Mouse (Mus musculus): ENCODE results near the gene Usp20.

Gene Usp20

DNA sequence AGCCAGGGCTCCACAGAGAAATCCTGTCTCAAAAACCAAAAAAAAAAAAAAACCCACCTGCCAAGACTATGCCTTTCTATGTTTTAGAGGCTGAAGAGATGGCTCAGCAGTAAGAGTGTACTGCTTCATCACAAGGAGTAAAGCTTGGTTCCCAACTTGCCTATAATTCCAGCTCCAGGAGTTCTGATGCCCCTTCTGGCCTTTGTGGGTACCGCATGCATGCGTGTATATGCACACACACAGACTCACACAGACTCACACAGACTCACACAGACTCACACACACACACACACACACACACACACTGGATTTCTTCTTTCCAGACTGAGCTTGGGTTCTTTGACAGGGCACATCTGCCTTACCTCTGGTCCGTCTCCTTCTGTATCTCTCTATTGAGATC lies 58.0 kb downstream of the Usp20 start:
- in situ Hi-C loops (cut with MboI, MseI): no loop called here

DNA sequence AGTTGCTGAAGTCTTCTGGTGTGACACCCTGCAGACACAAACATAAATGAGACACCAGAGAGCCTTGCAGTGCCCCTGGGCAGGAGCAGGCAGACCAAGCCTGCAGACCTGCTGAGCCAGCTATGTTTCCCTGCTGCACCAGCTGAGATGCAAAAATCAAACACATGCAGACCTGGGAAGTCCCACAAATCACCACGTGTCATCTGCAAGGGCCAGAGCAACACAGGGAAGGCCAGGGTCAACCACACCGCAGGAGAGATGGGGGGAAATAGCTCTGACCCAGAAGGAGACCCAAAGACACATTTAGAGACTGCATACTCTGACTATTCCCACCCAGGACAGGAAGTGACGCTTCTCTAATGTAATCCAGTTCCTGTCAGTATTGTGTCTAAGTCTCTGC lies 58.4 kb downstream of the Usp20 start:
- in situ Hi-C loops (cut with MboI, MseI): no loop called here

DNA sequence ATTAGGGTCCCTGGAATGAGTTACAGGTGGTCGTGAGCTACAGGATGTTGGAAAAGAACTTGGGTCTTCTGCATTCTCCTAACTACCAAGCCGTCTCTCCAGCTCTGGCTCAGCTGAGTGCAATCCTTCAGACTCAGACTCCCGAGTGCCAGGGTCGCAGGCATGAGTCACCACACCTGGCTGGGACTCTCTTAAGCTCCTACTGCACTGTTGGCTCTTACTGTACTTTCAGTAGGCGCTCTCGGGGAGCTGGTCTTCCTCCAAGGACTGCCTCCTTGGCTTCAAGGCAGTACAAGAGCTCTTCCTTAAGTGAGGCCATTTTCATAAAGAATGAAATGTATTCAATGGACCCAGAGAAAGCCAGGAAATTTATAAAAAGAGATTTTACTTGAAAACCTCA lies 59.3 kb downstream of the Usp20 start:
- in situ Hi-C loops (cut with MboI, MseI): no loop called here

DNA sequence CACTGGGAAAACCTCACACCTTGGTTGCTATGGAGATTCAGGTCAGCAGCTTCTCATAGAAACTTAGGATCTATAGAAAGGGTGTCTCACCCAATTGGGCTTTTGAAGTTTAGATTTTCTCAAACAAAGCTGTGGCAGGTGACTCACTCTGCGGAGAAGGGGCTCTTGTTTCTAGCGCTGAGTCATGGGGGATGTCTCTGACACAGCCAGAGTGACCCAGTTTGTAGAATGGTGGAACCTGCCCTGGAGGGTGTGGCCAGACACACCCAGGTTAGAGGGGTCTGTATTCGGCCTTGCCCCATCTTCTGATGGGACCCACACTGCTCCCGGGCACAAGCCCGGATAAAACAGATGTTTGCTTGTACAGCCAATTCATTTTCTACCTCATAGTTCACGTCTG lies 60.8 kb downstream of the Usp20 start:
- in situ Hi-C loops (cut with MboI, MseI): no loop called here

DNA sequence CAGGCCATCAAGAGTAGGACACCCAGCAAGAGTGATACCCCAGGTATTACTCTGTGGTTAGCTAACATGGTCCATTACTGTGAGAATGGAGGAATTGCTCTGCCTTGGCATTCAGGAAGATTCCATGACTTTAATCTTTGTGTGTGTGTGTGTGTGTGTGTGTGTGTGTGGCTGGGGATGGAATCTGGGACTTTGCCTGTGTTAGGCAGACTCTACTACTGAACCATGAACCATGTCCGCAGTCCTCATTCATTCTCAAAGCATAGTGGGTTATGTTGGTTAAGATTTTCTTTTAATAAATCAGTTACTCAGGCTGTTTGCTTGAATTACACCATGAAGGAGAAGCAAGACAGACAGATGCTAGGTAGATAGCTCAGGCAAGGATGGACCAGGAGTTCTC lies 61.8 kb downstream of the Usp20 start:
- in situ Hi-C loops (cut with MboI, MseI): no loop called here

DNA sequence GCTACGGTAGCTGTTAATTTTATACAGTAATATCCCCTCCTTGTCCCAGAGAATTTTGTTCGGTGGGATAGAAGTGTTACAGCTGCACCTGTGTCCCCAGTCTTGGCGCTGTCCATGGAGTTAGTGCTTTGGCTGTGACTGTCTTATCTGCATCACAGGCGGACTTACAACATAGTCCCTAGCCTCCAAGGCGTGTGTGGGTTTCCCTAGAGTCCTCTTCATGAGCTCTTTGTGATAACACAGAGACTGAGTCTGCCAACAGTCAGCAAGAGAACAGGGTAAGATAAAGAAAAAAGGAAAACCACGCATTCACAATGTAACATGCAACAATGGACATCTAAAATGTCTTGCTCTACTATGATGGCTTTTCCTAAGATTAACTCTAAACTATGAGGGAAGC lies 66.0 kb downstream of the Usp20 start:
- in situ Hi-C loops (cut with MboI, MseI): no loop called here

DNA sequence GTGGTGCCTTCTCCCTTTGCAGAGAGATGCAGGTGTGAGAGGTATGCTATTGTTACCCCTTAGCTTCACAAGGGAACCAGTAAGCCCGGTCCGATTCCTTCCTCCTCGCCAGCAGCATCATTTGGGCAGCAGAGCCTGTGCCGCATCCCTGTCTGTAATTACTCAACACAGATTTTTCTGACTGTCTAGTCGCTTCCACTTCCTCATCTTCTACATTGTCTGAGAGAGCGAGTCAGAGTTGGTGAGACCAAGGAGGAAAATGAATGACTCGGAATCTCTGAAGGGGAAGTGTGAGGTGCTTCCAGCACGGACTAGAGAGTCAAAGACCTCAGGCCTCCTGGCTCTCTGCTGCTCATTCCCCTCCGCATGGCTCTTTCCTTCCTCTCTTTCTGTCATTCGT lies 70.4 kb downstream of the Usp20 start:
- in situ Hi-C loops (cut with MboI, MseI): no loop called here

DNA sequence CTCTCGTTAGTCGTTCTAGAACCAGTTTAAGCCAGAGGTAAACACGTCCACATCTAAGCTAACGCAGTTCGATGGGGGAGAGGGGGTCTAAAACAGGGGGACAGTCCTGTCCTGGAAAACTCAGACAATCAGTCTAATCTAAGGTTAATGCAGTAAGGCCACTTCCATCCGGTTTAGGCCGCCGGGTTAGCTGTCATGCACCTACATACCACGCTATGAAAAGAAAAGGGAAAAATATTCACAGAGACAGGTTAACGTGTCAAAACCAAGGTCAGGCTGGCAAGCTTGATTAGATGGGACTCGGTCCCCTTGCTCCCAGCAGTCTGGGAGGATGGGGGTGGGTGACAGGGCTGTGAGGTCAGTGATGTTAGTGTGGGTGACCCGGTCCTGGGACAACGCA lies 71.3 kb downstream of the Usp20 start:
- in situ Hi-C loops (cut with MboI, MseI): no loop called here

DNA sequence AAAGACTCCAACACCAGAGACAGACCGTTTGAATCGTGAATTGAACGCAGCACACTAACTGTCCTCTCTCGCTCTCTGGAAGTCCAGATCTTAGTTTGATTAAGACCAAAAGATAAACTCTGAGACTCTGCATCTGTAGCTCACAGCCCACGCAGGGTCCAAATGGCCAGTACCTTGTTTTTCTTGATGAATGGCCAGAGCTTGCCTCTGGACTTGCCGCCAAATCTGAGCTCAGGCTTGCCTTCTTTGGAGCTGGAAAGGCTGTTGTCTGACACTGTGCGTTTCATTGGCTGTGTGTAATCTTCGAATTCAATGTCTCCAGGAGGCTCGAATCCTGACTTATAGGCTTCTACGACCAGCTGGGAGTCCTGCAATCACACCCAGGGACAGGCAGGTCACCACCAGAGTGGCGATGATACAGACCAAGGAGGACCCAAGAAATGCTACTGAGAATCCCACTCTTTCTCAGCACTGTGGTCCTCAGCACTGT lies 71.8 kb downstream of the Usp20 start:
- in situ Hi-C loops (cut with MboI, MseI): no loop called here

DNA sequence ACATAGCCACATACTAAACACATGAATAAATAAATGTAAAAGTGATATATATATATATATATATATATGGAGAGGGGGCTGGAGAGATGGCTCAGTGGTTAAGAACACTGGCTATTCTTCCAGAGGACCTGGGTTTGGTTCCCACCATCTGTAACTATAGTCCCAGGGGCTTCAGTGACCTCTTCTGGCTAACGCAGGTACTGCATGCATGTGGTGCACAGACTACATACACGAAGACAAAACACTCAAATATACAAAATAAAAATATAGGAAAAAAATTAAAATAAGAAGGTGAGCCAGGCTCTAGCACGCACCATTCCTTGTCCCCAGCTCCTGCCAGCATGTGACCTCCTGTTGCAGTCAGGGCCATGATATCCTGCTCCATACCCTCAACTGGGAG lies 74.0 kb downstream of the Usp20 start:
- in situ Hi-C loops (cut with MboI, MseI): no loop called here

DNA sequence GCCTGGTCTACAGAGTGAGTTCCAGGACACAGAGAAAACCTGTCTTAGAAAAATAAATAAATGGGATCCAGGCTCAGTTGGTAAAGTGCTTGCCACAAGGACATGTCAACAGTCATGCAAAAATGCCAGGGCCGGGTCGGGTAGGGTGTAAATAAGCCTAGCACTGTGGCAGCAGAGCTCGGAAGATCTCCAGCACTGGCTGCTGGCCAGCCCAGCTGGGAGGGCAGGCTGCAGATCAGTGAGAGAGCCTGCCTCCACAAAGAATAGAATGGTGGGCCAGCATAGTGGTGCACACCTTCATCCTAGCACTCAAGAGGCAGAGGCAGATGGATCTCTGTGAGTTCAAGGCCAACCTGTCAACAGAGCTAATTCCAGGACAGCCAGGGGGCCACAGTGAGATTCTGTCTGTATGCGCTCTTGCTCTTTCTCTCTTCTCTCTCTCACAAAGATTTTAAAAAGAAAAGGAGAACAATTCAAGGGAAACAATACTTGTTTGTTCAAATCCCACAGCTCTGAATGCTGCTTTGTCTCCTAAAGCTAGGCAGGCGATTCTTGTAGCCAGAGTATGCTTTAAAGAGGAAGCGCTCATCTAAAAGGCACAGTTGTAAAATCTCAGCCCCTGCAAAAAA lies 75.6 kb downstream of the Usp20 start:
- in situ Hi-C loops (cut with MboI, MseI): no loop called here

DNA sequence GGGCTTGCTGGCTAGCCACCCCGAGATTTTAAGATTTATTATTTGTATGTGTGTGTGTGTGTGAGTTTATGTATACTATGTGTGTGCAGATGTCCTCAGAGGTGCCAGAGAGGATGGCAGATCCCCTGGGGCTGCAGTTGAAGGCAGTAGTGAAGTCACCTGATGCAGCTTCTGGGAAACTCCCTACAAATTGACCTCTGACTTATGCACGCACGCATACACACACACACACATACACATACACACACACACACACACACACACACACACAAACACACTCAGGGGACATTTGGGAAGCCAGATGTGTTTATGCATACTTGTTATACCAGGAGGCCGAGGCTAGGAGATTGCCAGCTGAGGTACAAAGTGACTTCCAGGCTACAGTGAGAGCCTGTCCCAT lies 76.4 kb downstream of the Usp20 start:
- in situ Hi-C loops (cut with MboI, MseI): no loop called here

DNA sequence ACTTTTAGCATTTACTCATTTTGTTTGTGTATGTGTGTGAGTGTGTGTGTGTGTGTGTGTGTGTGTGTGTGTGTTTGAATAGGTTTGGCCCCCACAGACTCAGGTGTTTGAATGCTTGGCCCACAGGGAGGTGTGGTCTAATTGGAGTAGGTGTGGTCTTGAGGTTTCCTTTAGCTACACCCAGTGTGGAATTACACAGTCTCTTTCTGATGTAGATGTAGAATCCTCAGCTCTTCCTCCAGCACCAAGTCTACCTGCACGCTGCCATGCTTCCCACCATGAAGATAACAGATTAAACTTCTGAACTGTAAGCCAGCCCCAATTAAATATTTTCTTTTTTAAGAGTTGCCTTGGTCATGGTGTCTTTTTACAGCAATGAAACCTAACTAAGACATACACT lies 78.2 kb downstream of the Usp20 start:
- in situ Hi-C loops (cut with MboI, MseI): no loop called here

DNA sequence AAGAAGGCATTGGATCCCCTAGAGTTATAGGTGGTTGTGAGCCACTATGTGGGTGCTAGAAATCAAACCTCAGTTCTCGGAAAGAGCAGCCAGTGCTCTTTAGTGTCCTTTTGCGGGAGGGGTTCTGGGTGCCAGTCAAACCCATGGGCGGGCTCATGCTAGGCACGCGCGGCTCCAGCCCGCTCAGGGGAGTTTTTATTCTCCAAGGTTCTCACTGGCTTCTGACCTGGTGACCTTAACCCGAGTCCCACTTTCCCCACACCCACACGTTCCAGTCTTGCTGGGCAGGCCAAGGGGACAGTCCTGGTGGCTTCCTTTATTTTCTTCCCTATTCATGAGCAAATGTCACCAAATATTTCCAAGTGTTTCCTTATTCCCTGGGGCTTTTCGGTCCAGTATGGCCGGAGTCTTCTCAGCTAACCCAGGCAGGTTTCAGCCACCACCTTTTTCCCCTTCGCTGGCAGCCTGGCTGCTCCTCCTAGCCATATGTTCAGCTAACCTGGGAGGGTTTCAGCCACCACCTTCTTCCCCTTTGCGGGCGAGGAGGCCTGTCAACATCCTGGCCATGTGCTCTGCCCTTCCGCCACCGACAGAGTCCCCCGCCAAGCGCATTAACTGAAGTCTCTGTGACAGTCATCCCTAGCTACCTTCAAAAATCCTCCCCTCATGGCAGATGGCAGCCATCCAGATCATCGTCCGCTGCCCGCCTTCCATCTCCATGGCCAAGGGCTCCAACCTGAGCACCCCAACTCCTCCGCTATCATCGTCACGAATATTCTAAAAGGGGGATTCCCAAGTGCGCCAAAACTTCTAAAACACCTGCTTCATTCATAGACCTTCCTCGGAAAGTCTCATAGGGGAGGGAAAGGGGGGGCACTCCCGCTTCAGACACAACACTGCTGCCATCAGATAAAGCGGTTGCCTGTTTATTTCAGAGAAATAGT lies 79.0 kb downstream of the Usp20 start:
- in situ Hi-C loops (cut with MboI, MseI): no loop called here

DNA sequence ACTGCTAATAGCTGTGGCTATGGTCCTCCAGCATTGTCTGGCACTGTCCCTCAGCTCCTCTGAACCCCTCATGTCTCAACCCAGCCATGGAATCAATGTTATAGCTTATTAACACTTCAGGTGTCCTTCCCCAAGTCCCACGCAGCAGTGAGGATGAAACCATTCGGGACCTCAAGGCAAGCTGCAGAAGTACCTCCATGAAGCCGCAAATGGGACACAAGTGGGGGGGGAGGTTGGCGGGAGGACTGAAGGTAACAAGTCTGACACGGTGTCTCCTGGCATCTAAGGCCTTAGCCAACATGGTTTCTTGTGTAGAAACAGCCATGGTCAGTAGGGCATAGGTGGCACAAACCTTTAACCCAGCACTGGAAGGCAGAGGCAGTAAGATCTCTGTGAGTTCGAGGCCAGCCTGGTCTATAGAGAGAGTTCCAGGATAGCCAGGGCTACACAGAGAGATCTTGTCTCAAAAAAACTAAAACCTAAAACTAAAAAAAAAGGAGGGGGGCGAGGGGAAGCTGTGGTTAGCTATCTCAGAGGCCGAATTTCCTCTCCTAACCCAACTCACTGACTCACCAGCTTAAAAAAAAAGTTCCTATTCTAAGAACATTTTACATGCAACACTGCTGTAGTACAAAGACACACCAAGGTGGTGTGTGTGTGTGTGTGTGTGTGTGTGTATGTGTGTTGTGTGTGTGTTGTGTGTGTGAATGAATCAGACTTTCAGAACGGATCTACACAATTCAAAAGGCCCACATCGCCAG lies 80.0 kb downstream of the Usp20 start:
- in situ Hi-C loops (cut with MboI, MseI): no loop called here

DNA sequence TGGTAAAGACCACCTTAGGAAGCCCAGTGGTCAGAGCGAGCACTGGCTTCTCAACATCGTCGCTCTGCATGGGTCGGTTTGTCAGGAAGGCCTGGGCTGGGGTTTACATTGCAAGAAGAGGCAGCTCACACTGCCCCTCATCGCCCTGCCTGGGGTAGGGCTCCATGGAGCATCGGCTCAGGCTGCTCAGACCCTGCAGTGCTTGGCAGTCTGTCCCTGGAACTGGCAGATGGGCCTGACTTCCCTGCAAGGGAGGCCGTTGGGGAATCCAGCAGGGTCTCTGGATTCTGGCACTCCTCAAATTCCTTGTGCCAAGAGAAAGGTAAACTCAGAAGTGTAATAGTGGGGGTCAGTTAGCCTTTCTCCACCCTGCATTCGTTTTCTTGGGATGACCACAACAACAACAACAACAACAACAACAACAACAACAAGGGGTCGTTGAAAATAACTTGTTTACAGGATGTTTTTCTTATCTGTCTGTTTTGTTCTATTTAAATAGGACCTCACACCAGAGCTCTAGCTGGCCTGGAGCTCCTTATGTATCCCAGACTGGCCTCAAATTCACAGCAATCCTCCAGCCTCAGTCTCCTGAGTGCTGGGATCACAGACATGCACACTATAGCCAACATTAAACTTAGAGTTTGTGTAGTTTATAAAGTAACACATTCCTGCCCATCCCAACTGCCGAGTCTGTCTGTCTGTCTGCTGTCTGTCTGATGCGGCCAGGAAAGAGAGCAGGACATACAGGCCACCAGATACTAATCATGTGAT lies 84.1 kb downstream of the Usp20 start:
- in situ Hi-C loops (cut with MboI, MseI): no loop called here

DNA sequence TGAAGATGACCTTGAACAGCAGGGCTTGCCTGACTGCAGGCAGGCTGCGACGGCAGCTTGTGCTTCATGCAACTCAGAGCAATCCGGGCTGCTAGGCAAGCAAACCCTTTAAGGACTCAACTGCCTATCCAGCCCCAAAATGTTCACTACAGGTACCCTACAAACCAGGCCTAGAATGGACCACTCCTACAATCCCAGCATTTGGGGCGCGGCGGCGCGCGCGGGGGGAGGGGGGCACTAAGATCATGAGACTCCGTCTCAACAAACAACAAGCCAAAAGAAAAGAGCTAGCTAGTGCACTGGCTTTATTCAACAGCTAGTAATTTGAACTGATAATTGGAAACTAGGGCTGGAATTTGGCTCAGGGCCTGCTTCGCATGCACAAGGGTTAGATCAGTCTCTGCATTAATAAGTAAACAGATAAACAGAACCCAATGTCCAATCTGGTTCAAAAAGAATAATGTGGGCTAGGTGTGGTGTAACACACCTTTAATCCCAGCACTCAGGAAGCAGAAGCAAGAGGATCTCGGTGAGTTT lies 85.0 kb downstream of the Usp20 start:
- in situ Hi-C loops (cut with MboI, MseI): no loop called here

DNA sequence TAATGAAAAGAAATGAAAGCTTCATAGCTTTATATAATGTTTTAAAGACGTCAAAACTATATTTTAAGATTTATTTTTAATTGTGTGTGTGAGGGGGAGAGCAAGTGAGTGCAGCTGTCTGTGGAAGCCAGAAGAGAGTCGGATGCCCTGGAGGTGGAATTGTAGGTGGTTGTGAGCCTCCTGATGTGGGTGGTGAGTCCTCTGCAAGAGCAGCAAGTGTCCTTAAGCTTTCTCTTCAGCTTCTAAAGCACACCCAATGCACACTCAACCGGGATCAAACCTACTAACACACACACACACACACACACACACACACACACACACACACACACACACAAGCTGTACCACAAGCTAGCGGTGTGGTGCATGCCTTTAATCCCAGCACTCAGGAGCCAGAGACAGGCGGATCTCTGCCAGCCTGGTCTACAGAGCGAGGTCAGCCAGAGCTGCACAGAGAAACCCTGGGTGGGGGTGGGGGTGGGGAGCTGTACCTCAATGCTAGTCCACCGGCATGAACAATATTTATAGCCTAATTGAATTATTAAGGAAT lies 85.7 kb downstream of the Usp20 start:
- in situ Hi-C loops (cut with MboI, MseI): no loop called here

DNA sequence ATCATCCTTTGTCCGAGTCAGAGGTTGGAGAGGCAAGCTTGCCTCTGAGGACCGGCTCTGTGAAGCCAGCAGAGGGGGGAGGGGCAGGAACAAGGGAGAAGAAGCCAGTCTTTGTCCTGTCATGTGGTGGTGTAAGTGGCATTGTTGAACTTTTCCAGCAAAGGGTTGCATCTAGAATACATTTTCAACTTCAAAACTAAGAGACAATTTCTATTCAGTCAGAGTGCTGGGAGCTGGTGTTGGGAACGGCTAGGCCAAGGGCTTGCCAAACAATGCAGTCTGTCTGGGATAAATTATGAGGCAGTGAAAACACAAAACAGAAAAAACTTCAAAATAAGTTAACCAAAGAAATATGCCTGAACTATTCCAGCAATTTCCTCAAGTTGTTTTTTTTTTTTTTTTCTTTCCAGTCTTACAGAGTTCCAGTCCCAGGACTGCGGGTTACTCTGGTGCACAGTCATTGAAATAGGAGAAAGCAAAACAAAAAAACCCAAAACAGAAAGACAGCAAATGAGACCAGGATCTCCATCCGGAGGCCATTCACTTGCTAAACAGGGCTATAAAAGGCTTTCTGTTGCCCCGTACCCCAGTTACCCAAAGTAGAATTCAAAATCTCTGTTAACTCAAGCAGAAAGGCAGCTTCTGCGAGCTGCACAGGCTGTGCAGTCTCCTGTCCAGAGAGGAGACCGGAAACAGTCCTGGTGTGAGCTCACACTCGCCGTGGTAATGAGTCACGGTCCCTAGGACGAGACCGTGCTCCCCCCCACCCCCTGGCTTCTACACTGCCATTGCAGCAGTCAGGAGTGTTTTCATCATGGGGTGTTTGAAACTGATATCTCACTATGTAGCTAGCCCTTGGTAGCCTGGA lies 86.4 kb downstream of the Usp20 start:
- in situ Hi-C loops (cut with MboI, MseI): no loop called here

DNA sequence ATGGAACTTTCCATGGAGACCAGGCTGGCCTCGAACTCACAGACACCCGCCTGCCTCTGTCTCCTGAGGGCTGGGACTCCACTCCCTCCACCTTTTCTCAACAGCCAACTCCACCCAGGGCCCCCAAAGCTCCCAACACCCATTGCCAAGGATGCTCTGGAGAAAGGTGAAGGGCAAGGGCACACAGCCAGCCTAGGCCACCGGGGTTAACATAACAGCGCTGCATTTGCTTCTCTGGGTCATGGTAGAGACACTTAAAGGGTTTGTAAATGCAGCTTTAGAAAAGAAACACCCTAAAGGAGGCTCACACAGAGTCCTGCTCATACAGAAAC lies 87.0 kb downstream of the Usp20 start:
- in situ Hi-C loops (cut with MboI, MseI): no loop called here

All from T-helper 1 cell (primary cell).